Mouse (Mus musculus): Measurements from ENCODE around the gene Vmn1r179.
"Not testable (repeated sequence)": the region's sequence is repeated elsewhere in the genome, so short reads cannot be mapped to it uniquely, and the experiment has no call there.

Vmn1r179 gene

DNA sequence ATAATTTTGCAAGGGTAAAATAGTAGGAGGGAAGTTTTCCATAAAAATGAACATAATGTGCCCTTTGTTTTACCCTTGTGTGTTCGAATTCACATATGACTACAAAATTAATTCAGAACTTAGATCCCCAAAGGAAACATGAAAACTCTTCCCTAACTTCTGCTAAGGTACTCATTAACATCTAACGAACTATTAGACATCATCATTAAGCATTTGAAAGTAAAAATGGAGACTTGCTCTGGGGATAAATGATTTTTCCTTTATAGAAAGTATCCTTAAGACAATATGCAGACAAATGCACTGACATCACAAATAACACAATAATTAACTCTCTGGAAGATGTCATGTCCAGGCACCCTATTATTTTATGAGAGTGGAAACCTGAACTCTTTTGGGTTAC is at the start of gene Vmn1r179:
Vmn1r179 (plus strand) TSS at position 301 of the 400 bp plus-strand sequence.
- no peak for DNase-seq

- DNase-seq = no peak
These were observed 35.1 kb upstream of the Vmn1r179 start, which contains the start of gene Vmn1r178 for GRCm38 (mm10) chr7:23891709-23892108. Gene Vmn1r178 (plus strand): TSS chr7:23892009.

DNA sequence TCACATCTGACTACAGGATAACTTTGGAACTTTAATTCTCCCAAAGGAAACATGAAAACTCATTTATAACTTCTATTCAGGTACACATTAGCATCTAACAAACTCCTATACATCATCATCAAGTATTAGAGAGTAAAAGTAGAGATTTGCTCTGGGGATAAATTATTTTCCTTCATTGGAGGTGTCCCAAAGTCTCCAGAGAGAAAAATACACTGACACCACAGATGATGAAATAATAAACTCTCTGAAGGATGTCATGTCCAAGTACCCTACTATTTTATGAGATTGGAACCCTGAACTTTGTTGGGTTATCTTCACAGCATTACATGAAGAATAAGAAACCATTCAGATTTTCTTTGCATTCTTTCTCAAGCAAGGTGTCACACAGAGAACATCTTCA is 23.6 kb downstream of the Vmn1r179 start, which contains the start of gene Vmn1r180:
Vmn1r180 (plus strand) TSS at position 301 of the 400 bp plus-strand sequence.
- DNase-seq = no peak

- DNase-seq = peak; percentile 14
These were observed 41.3 kb downstream of the Vmn1r179 start for GRCm38 (mm10) chr7:23968044-23968443.

DNA sequence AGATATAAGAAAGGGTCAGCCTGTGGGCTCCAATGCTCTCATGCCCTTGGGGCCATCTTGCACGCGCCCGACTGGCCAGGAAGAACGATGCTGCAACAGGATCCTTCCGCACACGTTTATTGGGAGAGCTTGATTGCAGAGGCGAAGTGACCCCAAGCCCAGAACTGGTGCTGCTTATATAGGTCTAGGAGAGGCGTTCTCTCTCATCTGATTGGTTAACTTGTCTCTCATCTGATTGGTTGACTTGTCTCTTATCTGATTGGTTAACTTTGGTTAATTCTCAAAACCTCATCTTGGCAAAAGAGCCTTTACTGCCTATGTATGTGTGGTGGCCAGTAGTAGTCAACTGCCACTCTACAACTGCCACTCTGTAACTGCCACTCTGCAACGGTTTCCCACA is 47.5 kb downstream of the Vmn1r179 start, which contains the start of gene Vmn1r181:
Vmn1r181 (plus strand) TSS at position 301 of the 400 bp plus-strand sequence.
- not testable (repeated sequence) for DNase-seq
